Comparison of ENCODE assay signal across 10 mouse cellular contexts in genomic region chr3:79233478-79234415, GRCm38 (mm10). TPM values are rescaled to one million over a fixed set of nuclear protein-coding genes. Genes with fewer than 3 reads are reported as not detected.
DNase-seq lines count a peak whose midpoint lies in the region; ATAC-seq and TF ChIP-seq lines count a peak whose summit lies in the region.
"Had no signal": no experiment of that assay in that cellular context is flagged by ENCODE, and none has a peak within 500 bp of the region (broad histone marks: within the 10 kb centered on the region; RNA-seq: fewer than 3 reads in every experiment).

No protein-coding gene starts in this region.

- TF ChIP-seq CTCF in thymus, adult 2 months (IDR thresholded peaks at IDR 0.05; ENCODE audit: borderline replicate concordance, control insufficient read depth, extremely low read depth, insufficient read depth, low read length, poor library complexity): no peak

- ATAC-seq in liver, embryonic 16.5 days (ENCODE audit: low read depth): 0 out of 2 replicates have a peak, but pooled peaks have one; percentile 7
- ATAC-seq in neural tube, embryonic 15.5 days (ENCODE audit: low FRiP score): no peak
- ATAC-seq: forebrain, embryonic 14.5 days had no signal

- H3K36me3 ChIP-seq in liver, embryonic 16.5 days (ENCODE audit: control insufficient read depth, insufficient read depth): no peaks in the 10 kb centered on the region
- H3K36me3 ChIP-seq in thymus, adult 2 months (ENCODE audit: control insufficient read depth, insufficient read depth, low read length): no peaks in the 10 kb centered on the region
- H3K36me3 ChIP-seq in neural tube, embryonic 15.5 days: no peaks in the 10 kb centered on the region

- H3K4me2 ChIP-seq in liver, embryonic 16.5 days (ENCODE audit: low read depth, low read length): no peak overlapping the region; the same call in 1 of the 2 replicates
- no peak overlapping the region for H3K4me2 ChIP-seq in neural tube, embryonic 15.5 days

- H3K9ac ChIP-seq in liver, embryonic 16.5 days (ENCODE audit: low read depth, low read length): no peak overlapping the region
- H3K9ac ChIP-seq in neural tube, embryonic 15.5 days (replicated peaks): no peak overlapping the region

- H3K4me1 ChIP-seq in liver, embryonic 16.5 days (ENCODE audit: control insufficient read depth, low read depth, low read length): peaks cover 2% of the 10 kb centered on the region; the same call in 1 of the 2 replicates
- H3K4me1 ChIP-seq in thymus, adult 2 months (replicated peaks; ENCODE audit: control insufficient read depth, insufficient read depth, low read length): peaks cover 11% of the 10 kb centered on the region
- 0 out of 2 replicates have a peak, but pooled peaks cover 6% of the 10 kb centered on the region for H3K4me1 ChIP-seq in neural tube, embryonic 15.5 days

- no peak for TF ChIP-seq POLR2A in thymus, adult 2 months (IDR thresholded peaks at IDR 0.05; ENCODE audit: control insufficient read depth, extremely low read depth, insufficient read depth, low read length, poor library complexity)

- H3K4me3 ChIP-seq in liver, embryonic 16.5 days (ENCODE audit: low read depth, low read length): no peak overlapping the region
- no peak overlapping the region for H3K4me3 ChIP-seq in thymus, adult 2 months (ENCODE audit: control insufficient read depth, insufficient read depth, low read length)
- H3K4me3 ChIP-seq in neural tube, embryonic 15.5 days (replicated peaks): no peak overlapping the region

- no peak overlapping the region for H3K27ac ChIP-seq in liver, embryonic 16.5 days (ENCODE audit: low read length)
- no peak overlapping the region for H3K27ac ChIP-seq in thymus, adult 2 months (ENCODE audit: control insufficient read depth, insufficient read depth, low read length)
- H3K27ac ChIP-seq in neural tube, embryonic 15.5 days (replicated peaks): no peak overlapping the region

- no peaks in the 10 kb centered on the region for H3K9me3 ChIP-seq in liver, embryonic 16.5 days (replicated peaks; ENCODE audit: control insufficient read depth, low read length)
- H3K9me3 ChIP-seq in neural tube, embryonic 15.5 days (replicated peaks): no peaks in the 10 kb centered on the region

- no peaks in the 10 kb centered on the region for H3K27me3 ChIP-seq in liver, embryonic 16.5 days (ENCODE audit: control insufficient read depth, insufficient read depth, low read depth, low read length)
- H3K27me3 ChIP-seq in thymus, adult 2 months (ENCODE audit: control insufficient read depth, insufficient read depth, low read length): no peaks in the 10 kb centered on the region
- H3K27me3 ChIP-seq in neural tube, embryonic 15.5 days (replicated peaks): no peaks in the 10 kb centered on the region

- DNase-seq in cerebellum, postnatal 10 days: peak; percentile 21
- DNase-seq in cerebellum, adult 8-10 months: no peak
- peak; percentile 53 to 54 for DNase-seq in right cerebral cortex, postnatal 10 days (ENCODE audit: low spot score in 2 of 2)
- DNase-seq in right cerebral cortex, postnatal 25 days: no peak
- DNase-seq in thymus, adult 2 months: no peak
- DNase-seq in cerebellum, postnatal 36 days: no peak
- DNase-seq: thymus, postnatal 14 days had no signal

- 39% methylated on average over 13 of the region's 13 CpGs for WGBS in liver, embryonic 16.5 days (ENCODE audit: insufficient replicate concordance)
- WGBS in thymus, adult 2 months: 48% methylated on average over 13 of the region's 13 CpGs
- WGBS in neural tube, embryonic 15.5 days: 83% methylated on average over 13 of the region's 13 CpGs

RNA-seq across cellular contexts. Expression of gene Rapgef2, which starts 52.6 kb away (rescaled TPM):
- polyA plus RNA-seq in liver, embryonic 16.5 days (2015; fragmentation: Nextera tagmentation; extraction: Ambion mirVana): 1.0 and 1.4 TPM in 2 replicates
- polyA plus RNA-seq in thymus, adult 2 months (2012; rRNA removed): 8.7 and 9.7 TPM in 2 replicates
- polyA plus RNA-seq in neural tube, embryonic 15.5 days (2015; fragmentation: Nextera tagmentation; extraction: Ambion mirVana): 10.9 and 11.2 TPM in 2 replicates

Comparison
In these comparisons a context has a peak if more than half of its experiments do, and no peak if none do; other contexts are left out.
1. DNase-seq: peak in cerebellum, postnatal 10 days (2 of 2) and right cerebral cortex, postnatal 10 days (2 of 2); none in cerebellum, adult 8-10 months (single experiment), right cerebral cortex, postnatal 25 days (single experiment), thymus, adult 2 months (single experiment) and cerebellum, postnatal 36 days (0 of 2).